Mouse (Mus musculus) myocyte (in vitro differentiated cells): ENCODE measurements around the gene Hsd11b1.

ENCODE experiments used
- CEBPB ChIP-seq: IDR thresholded peaks from 2 replicates; pipeline ENCODE4 v1.6.1; 2011; ENCODE audit warnings: mild to moderate bottlenecking, moderate library complexity; ENCODE audit not compliant: poor library complexity, insufficient read depth, severe bottlenecking
- E2F4 ChIP-seq: IDR thresholded peaks from one replicate; pipeline ENCODE4 v1.6.1; 2011; ENCODE audit warnings: mild to moderate bottlenecking, control low read depth, moderate library complexity; ENCODE audit not compliant: insufficient read depth
- MAX ChIP-seq: IDR thresholded peaks from one replicate; pipeline ENCODE4 v1.6.1; 2011; ENCODE audit warnings: low read depth, mild to moderate bottlenecking, control low read depth
- MYOD1 ChIP-seq, 3 experiments: IDR thresholded peaks; one replicate each; pipeline ENCODE4 v1.6.1; 2011; ENCODE audit warnings: control low read depth in 2 of 3, low read depth in 2 of 3, mild to moderate bottlenecking in 2 of 3, moderate library complexity in 1 of 3; ENCODE audit not compliant: insufficient read length in 2 of 3, control insufficient read depth in 1 of 3
- MYOG ChIP-seq, 3 experiments: IDR thresholded peaks; one replicate each; pipeline ENCODE4 v1.6.1; 2011; ENCODE audit warnings: control low read depth in 2 of 3, low read depth in 2 of 3, mild to moderate bottlenecking in 2 of 3; ENCODE audit not compliant: insufficient read length in 2 of 3, control insufficient read depth in 1 of 3, insufficient read depth in 1 of 3
- POLR2A ChIP-seq: IDR thresholded peaks from one replicate; pipeline ENCODE4 v1.6.1; 2011; ENCODE audit warnings: low read depth, mild to moderate bottlenecking, control low read depth, moderate library complexity; ENCODE audit not compliant: insufficient read length
- POLR2AphosphoS2 ChIP-seq: IDR thresholded peaks from one replicate; pipeline ENCODE4 v1.6.1; 2011; ENCODE audit warnings: low read depth, control low read depth; ENCODE audit not compliant: insufficient read length
- REST ChIP-seq: IDR thresholded peaks from one replicate; pipeline ENCODE4 v1.6.1; 2011; ENCODE audit warnings: mild to moderate bottlenecking, control low read depth, moderate library complexity; ENCODE audit not compliant: insufficient read depth, insufficient read length
- SRF ChIP-seq: IDR thresholded peaks from one replicate; pipeline ENCODE4 v1.6.1; 2011; ENCODE audit warnings: low read depth; ENCODE audit not compliant: control insufficient read depth, insufficient read length
- TCF12 ChIP-seq: IDR thresholded peaks from one replicate; pipeline ENCODE4 v1.6.1; 2011; ENCODE audit warnings: mild to moderate bottlenecking, control low read depth; ENCODE audit not compliant: poor library complexity, insufficient read depth, severe bottlenecking
- TCF3 ChIP-seq: IDR thresholded peaks from one replicate; pipeline ENCODE4 v1.6.1; 2011; ENCODE audit warnings: low read depth, control low read depth; ENCODE audit not compliant: insufficient read length
- USF1 ChIP-seq: IDR thresholded peaks from one replicate; pipeline ENCODE4 v1.6.1; 2011; ENCODE audit warnings: low read depth, mild to moderate bottlenecking, control low read depth, moderate library complexity

DNA sequence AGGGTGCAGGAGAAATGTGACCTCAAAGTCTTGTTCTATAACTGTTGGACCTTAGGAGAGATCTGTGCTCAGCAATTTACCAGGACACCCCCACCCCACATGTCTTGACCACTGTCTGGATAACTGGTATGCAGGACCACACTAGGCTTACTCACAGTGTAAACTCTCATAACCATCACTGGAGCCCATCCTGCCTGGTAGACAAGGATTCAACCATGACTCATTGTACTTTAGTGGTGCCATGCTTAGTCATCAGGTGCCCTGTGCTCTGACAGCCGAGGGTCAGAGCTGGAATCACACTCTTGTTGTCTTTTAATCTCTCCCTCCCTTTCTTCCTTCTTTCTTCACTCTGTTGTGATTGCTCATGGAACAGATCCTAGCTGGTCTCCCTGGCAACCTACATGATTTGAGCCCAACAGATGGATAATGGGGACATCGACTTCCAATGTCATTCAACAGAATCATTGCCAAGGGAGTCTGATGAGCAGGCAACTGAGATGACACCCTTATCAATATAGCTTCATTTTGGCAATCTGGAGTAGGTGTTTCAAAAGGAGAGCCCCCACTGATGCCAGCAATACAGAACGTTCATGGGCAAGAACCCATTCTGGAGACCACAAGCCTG lies 34.4 kb upstream of the Hsd11b1 start:
- no peak for TF ChIP-seq POLR2AphosphoS2
- no peak for TF ChIP-seq CEBPB
- TF ChIP-seq POLR2A = no peak
- no peak for TF ChIP-seq MAX
- TF ChIP-seq USF1 = no peak
- TF ChIP-seq SRF = no peak
- no peak for TF ChIP-seq TCF3
- peak in 1 of 3 experiments; percentile 40 for TF ChIP-seq MYOD1 (IDR thresholded peaks at IDR 0.05; ENCODE audit: control insufficient read depth in 1 of 3, insufficient read length in 2 of 3, low read depth in 2 of 3)
- TF ChIP-seq E2F4 = no peak
- TF ChIP-seq MYOG (IDR thresholded peaks at IDR 0.05; ENCODE audit: control insufficient read depth in 1 of 3, insufficient read depth in 1 of 3, insufficient read length in 2 of 3, low read depth in 2 of 3) = no peak
- TF ChIP-seq TCF12 = no peak
- no peak for TF ChIP-seq REST
